Mouse (Mus musculus) telencephalon, adult 2 months (tissue): Measurements from ENCODE around the gene Tmem116.

Source experiments
- DNase-seq: peaks from one replicate; pipeline ENCODE4 v3.0.0-alpha.2; 2011; ENCODE audit warnings: low read depth, low spot score

The Tmem116 gene

GRCm38 (mm10) chr5:121451644-121452025 is at the start of gene Tmem116:
Tmem116 (plus strand) TSS chr5:121451893.
- no peak for DNase-seq

DNA sequence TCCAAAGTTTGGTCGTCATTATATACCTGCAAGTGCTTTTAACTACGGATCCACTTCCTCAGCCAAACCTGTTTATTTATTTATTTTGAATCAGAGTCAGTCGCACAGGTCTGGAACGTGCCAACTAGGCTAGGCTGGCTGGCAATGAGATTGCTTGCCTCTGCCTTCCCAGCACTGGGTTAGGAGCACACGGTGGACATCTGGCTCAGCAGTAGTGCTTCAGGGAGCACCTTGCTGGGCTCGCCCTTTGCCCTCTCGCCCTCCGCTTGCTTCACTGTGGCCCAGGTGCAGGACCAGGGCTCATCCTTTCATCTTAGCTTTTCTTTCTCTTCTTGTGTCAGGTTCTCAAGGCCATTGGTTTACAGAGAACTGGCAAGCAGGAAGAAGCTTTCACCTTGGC is 43.8 kb upstream of the Tmem116 start:
- DNase-seq, result no peak

- no peak for DNase-seq
Measured at GRCm38 (mm10) chr5:121410975-121411374, 40.7 kb upstream of the Tmem116 start.

- DNase-seq, result no peak
Measured at GRCm38 (mm10) chr5:121420721-121421120, 31.0 kb upstream of the Tmem116 start.

DNA sequence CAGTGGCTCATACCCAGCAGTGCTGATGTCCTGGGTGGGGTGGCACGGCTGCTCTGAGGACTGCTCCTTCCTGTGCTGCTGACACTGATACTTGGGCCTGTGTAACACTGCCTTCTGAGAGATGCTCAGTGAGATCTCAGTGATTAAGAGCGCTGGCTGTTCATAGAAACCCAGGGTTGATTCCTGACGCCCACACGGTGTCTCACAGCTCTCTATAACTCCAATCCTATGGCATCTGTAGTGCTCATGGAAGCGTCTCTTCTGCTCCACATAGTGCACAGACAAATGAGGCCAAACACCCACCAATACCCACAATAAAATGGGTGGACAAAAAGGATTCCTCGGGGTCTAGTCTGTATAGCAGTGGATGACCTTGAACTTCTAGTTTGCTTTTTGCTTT is 28.9 kb upstream of the Tmem116 start:
- DNase-seq, result no peak

DNA sequence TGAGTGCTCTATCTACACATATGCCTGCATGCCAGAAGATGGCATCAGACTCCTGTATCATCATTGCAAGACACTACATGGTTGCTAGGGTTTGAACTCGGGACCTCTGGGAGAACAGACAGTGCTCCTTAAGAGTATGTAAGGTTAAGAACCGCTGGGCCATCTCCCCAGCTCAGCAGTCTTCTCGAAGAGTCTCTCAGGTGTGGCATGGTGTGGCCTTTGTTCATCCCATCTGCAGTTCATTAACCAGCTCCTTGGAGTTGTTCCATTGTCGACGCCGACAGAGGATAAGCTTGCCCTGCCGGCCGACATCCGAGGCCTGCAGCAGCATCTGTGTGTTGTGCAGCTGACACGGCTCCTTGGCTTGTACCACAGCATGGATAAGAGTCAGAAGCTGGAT is 28.4 kb upstream of the Tmem116 start:
- DNase-seq, result no peak

- DNase-seq, result peak; percentile 60
Measured at GRCm38 (mm10) chr5:121428954-121429353, 22.7 kb upstream of the Tmem116 start.

DNA sequence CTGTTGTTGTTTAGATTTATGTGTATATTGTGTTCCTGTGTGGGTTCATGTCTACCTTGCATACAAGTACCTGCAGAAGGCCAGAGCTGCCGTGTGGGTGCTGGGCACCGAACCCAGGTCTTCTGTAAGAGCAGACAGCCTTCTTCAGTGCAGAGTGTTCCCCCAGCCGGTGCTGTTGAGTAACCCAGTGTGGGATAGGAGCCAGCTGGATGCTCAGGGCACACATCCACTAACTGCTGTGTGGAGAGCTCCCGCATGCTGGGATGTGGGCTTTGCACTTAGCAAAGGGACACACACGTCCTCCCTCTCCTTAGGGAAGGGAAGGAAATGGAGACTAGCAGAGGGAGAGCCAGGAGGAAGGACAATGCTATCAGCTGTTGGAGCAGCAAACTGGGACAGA is 13.6 kb upstream of the Tmem116 start:
- DNase-seq, result no peak

- DNase-seq, result no peak
Measured at GRCm38 (mm10) chr5:121438756-121439155, 12.9 kb upstream of the Tmem116 start.

DNA sequence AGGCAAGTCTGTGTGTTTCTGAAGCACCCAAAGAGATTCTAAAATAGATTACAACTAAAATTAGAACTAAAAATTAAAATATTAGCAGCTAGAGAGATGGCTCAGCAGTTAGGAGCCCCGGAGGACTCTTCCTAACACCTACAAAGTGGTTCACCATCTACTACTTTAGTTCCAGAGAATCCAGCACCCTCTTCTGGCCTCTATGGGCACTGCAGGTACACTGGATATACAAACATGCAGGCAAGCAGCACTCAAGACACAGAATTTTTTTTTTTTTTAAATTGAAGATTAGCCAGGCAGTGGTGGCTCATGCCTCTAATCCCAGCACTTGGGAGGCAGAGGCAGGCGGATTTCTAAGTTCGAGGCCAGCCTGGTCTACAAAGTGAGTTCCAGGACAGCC is 8.1 kb upstream of the Tmem116 start:
- DNase-seq, result no peak

DNA sequence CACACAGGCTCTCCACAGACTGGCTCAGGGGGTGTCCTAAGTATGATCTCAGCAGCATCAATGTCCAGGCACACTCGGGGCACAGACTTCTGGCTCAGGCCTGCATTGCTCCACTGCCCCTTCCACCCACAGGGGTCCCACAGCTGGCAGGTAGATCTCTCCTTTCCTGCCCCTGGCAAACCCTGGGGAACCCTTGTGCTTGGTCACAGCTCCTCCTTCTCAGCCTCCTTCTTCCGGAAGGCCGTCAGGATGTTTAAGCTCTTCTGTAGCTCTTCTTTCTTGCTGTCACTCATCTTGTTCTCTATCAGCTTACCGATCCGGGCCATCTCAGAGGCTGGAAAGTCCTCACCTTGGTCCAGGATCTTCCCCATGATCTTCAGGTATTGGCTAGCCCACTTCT is 6.8 kb upstream of the Tmem116 start:
- no peak for DNase-seq

- DNase-seq, result no peak
Measured at GRCm38 (mm10) chr5:121448450-121448849, 3.2 kb upstream of the Tmem116 start.

GRCm38 (mm10) chr5:121449976-121450375 is 1.7 kb upstream of the Tmem116 start:
- DNase-seq, result no peak

DNA sequence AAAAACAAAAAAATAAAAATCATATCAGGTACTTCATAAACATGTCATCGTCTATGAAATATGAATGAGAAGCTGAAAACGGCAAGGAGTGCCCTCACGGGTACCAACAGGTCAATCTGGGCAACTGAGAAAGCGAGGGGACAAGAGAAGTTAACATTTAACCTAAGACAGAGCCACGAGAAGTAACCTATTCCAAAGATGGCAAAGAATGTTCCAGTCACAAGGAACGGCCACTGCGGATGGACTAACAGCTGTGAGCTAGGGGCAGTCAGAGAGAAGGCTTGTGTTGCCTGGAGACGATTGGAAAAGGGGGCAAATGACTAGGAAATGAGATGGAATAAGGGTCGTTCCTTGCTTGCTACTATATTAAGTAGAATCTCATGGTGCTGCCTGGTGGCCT is 1.2 kb upstream of the Tmem116 start:
- no peak for DNase-seq

- DNase-seq, result no peak
Measured at GRCm38 (mm10) chr5:121451203-121451602, 490 bp upstream of the Tmem116 start.

DNA sequence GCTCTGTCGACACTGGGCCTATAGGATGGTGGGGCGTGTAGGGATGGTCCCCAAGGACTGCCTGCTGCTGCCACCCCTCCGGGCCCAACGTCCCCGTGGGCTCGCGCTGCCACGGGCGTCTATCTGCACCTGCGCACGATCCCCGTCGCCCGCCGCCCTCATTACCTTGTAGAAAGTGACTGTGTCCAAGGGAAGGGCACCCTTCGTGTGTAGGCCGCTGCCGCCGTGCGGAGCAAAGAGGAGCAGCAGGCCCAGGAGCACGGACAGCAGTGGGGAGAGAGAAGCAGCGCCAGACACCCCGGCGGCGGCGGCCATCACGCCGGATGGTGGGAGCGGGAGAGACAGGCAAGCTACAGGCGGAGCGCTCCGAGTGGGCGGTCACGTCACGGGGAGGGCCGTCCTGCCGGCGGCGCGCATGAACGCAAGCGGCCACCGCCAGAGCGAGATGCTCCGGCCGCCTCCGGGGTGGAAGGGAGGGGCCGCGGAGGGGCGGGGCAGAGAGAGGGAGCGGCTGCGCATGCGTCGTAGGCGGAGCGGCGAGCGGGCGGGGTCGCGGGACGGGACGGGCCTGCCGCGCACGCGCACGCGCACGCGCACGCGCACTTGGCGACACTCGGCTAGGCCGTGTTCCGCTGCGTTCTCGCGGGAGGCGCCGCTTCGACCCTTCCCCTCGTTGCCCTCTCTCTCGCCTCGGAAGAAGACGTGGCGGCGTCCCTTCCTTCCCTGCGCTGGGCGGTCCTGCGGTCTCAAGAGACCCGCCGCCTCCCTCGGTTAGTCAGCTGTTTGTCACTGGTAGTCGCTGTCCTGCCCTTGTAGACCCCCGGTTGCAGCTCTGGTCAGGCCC is 555 bp downstream of the Tmem116 start, which contains the start of gene Erp29:
Gene Erp29, minus strand, starts transcription at position 481 of the 844 bp plus-strand sequence.
- peak; percentile 93 for DNase-seq

- no peak for DNase-seq
Measured at GRCm38 (mm10) chr5:121452906-121453305, 1.2 kb downstream of the Tmem116 start.

DNA sequence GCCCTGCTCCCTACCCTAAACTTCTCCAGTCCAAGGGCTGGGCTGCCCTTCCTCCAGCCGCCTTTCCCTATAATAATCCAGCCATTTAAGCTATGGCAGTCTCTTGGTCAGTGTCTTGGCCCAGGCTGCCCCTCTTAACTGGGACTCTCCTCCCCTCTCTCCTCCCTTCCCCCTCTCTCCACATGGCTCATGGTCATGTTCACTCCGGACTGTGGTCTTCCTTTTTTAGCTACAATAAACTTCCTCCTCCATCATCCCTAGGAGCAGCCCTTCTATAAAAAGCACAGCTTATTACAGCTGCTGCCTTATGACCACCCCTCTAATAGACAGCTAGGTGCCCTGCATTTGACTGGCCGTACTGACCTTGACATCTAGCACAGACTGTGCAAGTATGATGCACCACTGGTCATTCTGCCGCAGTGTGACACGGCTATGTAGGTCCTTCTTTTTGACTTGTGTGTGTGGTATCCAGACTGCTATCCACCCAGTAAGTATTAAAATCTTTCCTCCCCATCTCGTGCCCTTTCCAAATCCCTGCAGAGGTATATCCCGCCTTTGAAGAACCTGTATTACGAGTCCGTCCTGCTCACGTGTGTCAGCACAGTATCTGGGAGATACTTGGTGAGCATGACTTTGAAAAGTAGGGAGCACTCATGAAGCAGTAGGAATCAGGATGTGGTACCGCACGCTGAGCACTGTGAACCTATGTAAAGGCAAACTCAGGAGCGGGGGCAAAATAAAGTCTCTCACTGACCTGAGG is 2.2 kb downstream of the Tmem116 start:
- DNase-seq, result no peak

DNA sequence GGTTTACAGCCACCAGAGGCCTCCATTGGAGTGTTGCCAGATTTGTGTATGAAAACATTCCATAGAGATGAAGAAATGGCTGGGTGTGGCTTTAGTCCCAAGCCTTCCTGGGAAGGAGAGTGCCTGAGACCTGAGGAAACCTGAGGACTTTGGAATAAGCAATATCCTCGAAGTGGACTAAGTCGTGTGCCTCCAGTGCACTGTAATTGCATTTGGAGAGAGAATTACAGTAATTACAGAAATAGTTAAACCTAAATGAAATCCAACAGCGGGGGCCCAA is 2.8 kb downstream of the Tmem116 start:
- no peak for DNase-seq

GRCm38 (mm10) chr5:121455510-121456265 is 4.0 kb downstream of the Tmem116 start:
- DNase-seq, result no peak

DNA sequence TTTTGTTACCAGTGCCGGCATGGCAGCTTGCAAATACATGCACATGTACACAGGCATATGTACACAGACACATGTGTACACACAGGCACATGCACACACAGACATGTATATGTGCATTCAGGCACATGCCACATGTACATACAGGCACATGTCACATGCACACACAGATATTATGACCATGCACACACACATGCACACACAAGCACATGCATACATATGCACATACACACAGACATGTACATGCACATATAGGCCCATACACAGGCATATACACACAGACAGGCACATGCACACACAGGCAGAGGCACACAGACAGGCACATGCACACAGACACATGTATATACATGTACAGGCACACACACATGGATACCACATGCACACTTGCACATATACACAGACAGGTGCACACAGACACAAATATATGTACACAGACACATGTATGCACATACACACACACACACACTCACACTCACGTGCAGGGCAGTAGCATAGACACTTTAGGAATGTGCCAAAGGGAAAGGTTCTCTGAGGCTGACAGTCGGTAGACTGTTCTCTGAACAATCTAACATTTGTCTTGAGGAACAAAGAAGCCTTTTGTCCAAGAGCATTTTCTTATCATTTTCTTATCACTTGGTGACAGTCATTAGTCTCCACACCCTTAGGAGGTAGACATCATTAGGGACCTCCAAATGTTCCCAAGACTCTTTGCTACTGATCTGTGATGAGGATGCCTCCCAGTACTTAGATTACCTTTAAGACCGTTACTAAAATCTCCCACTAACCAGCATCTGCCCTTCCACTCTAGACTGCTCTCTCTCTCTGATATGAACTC is 9.9 kb downstream of the Tmem116 start:
- DNase-seq, result no peak

- DNase-seq, result no peak
Measured at GRCm38 (mm10) chr5:121462171-121462502, 10.4 kb downstream of the Tmem116 start.
